31 mouse cellular contexts compared by ENCODE assay signal in genomic region chr16:91387121-91387486, GRCm38 (mm10). TPM values are rescaled to one million over a fixed set of nuclear protein-coding genes. Genes with fewer than 3 reads are reported as not detected.
DNase-seq lines count a peak whose midpoint lies in the region; ATAC-seq and TF ChIP-seq lines count a peak whose summit lies in the region.
"Had no signal": no experiment of that assay in that cellular context is flagged by ENCODE, and none has a peak within 500 bp of the region (broad histone marks: within the 10 kb centered on the region; RNA-seq: fewer than 3 reads in every experiment).

No protein-coding gene starts in this region.

- H3K36me3 ChIP-seq in liver, embryonic 14.5 days (replicated peaks; ENCODE audit: control insufficient read depth, insufficient read depth, low read depth) = peaks cover 78% of the 10 kb centered on the region
- peaks cover 48% of the 10 kb centered on the region for H3K36me3 ChIP-seq in liver, embryonic 11.5 days (ENCODE audit: control insufficient read depth, insufficient read depth, low read length)

- H3K9ac ChIP-seq in liver, embryonic 14.5 days (replicated peaks) = no peak overlapping the region
- no peak overlapping the region for H3K9ac ChIP-seq in liver, embryonic 11.5 days (ENCODE audit: low read depth, low read length)
- H3K9ac ChIP-seq: embryonic facial prominence, embryonic 13.5 days; forebrain, embryonic 12.5 days; forebrain, embryonic 15.5 days; heart, embryonic 13.5 days; hindbrain, embryonic 12.5 days; hindbrain, embryonic 15.5 days had no signal

- DNase-seq in liver, embryonic 14.5 days (ENCODE audit: low read depth in 3 of 3, low spot score in 3 of 3) = no peak
- DNase-seq in liver, embryonic 11.5 days (ENCODE audit: low spot score) = no peak
- no peak for DNase-seq in embryo, embryonic 10.5 days (ENCODE audit: low spot score)
- DNase-seq in heart, postnatal 10 days = no peak
- DNase-seq: adrenal gland, adult 2 months; adrenal gland, postnatal 14 days; cerebellum, adult 2 months; cerebellum, adult 9-11 months; cerebellum, postnatal 25 days; embryo, embryonic 11 days; gastrocnemius, postnatal 25 days; heart, adult 2 months had no signal

- intact Hi-C loops in heart, postnatal 10 days (cut with DNase I) = no loop called here

- TF ChIP-seq CTCF in liver, embryonic 14.5 days (IDR thresholded peaks at IDR 0.05; ENCODE audit: low read depth) = no peak

- no peak overlapping the region for H3K4me3 ChIP-seq in liver, embryonic 14.5 days (ENCODE audit: insufficient read depth in 1 of 2, low read depth in 2 of 2, low read length in 2 of 2)
- no peak overlapping the region for H3K4me3 ChIP-seq in liver, embryonic 11.5 days (ENCODE audit: low read depth, low read length)
- H3K4me3 ChIP-seq: embryonic facial prominence, embryonic 10.5 days; embryonic facial prominence, embryonic 13.5 days; erythroblast, embryonic 14.5 days; forebrain, embryonic 12.5 days; forebrain, embryonic 15.5 days; heart, adult 2 months; heart, embryonic 10.5 days; heart, embryonic 13.5 days; hindbrain, embryonic 12.5 days; hindbrain, embryonic 15.5 days had no signal

- no peak overlapping the region for H3K4me2 ChIP-seq in liver, embryonic 14.5 days (ENCODE audit: low read depth)
- no peak overlapping the region for H3K4me2 ChIP-seq in liver, embryonic 11.5 days
- H3K4me2 ChIP-seq: embryonic facial prominence, embryonic 13.5 days; forebrain, embryonic 12.5 days; forebrain, embryonic 15.5 days; heart, embryonic 13.5 days; hindbrain, embryonic 12.5 days; hindbrain, embryonic 15.5 days had no signal

- 0 out of 2 replicates have a peak, but pooled peaks have one; percentile 10 for TF ChIP-seq EP300 in liver, embryonic 14.5 days (IDR thresholded peaks at IDR 0.05; ENCODE audit: low read depth)

- H3K27ac ChIP-seq in liver, embryonic 14.5 days = no peak overlapping the region
- no peak overlapping the region for H3K27ac ChIP-seq in liver, embryonic 11.5 days (ENCODE audit: low read depth, low read length)
- H3K27ac ChIP-seq: embryonic facial prominence, embryonic 10.5 days; embryonic facial prominence, embryonic 13.5 days; forebrain, embryonic 12.5 days; forebrain, embryonic 15.5 days; heart, embryonic 10.5 days; heart, embryonic 13.5 days; hindbrain, embryonic 12.5 days; hindbrain, embryonic 15.5 days had no signal

- ATAC-seq in liver, embryonic 14.5 days (ENCODE audit: insufficient read depth) = 0 out of 2 replicates have a peak, but pooled peaks have one; percentile 14
- no peak for ATAC-seq in liver, embryonic 11.5 days (replicated peaks; ENCODE audit: low FRiP score)
- peak; percentile 48 for ATAC-seq in granulocyte monocyte progenitor cell, adult 5-6 weeks (replicated peaks; ENCODE audit: poor library complexity, severe bottlenecking)
- ATAC-seq in megakaryocyte progenitor cell, adult 5-6 weeks (replicated peaks; ENCODE audit: poor library complexity) = peak; percentile 54
- ATAC-seq: CD4-positive, CD25-positive, alpha-beta regulatory T cell, adult 4 months; forebrain, embryonic 15.5 days had no signal

- H3K9me3 ChIP-seq in liver, embryonic 14.5 days (ENCODE audit: control insufficient read depth, low read length) = no peaks in the 10 kb centered on the region; the same call in 1 of the 2 replicates
- H3K9me3 ChIP-seq in liver, embryonic 11.5 days (ENCODE audit: control insufficient read depth, low read length) = no peaks in the 10 kb centered on the region; the same call in 1 of the 2 replicates
- H3K9me3 ChIP-seq: embryonic facial prominence, embryonic 10.5 days; embryonic facial prominence, embryonic 13.5 days; forebrain, embryonic 12.5 days; forebrain, embryonic 15.5 days; heart, embryonic 10.5 days; hindbrain, embryonic 12.5 days; hindbrain, embryonic 15.5 days had no signal

- peaks cover 2 to 12% of the 10 kb centered on the region in 2 experiments; a peak in 3 of 4 replicates for H3K4me1 ChIP-seq in liver, embryonic 14.5 days (replicated peaks; ENCODE audit: control insufficient read depth in 2 of 2, insufficient read depth in 2 of 2, low read length in 1 of 2)
- peaks cover 5% of the 10 kb centered on the region; the same call in 1 of the 2 replicates for H3K4me1 ChIP-seq in liver, embryonic 11.5 days (replicated peaks; ENCODE audit: control insufficient read depth, insufficient read depth, low read length)
- H3K4me1 ChIP-seq: embryonic facial prominence, embryonic 13.5 days; forebrain, embryonic 15.5 days; heart, embryonic 10.5 days; hindbrain, embryonic 12.5 days; hindbrain, embryonic 15.5 days had no signal

- no peaks in the 10 kb centered on the region for H3K27me3 ChIP-seq in liver, embryonic 14.5 days (ENCODE audit: control insufficient read depth, insufficient read depth, low read length)
- no peaks in the 10 kb centered on the region for H3K27me3 ChIP-seq in liver, embryonic 11.5 days (replicated peaks; ENCODE audit: control insufficient read depth, insufficient read depth, low read length)
- H3K27me3 ChIP-seq: embryonic facial prominence, embryonic 13.5 days; forebrain, embryonic 12.5 days; forebrain, embryonic 15.5 days; heart, embryonic 13.5 days; hindbrain, embryonic 12.5 days; hindbrain, embryonic 15.5 days had no signal

- WGBS in liver, embryonic 14.5 days (ENCODE audit: insufficient replicate concordance) = 62% methylated on average over 3 of the region's 3 CpGs
- WGBS in liver, embryonic 11.5 days = 75% methylated on average over 3 of the region's 3 CpGs

RNA-seq across cellular contexts. Expression of gene Gm21970, which starts 4.4 kb away (rescaled TPM):
- polyA plus RNA-seq in liver, embryonic 14.5 days (2012; rRNA removed) = 0.04 and 0.14 TPM in 2 replicates
- 0.67 TPM in 1 of 2 replicates, not detected in the other for polyA plus RNA-seq in liver, embryonic 14.5 days (2014; fragmentation: Nextera tagmentation; extraction: Ambion mirVana)
- not detected in 2 replicates for polyA plus RNA-seq in liver, embryonic 11.5 days (2014; fragmentation: Nextera tagmentation; extraction: Ambion mirVana)
- total RNA-seq in granulocyte monocyte progenitor cell, adult 5-6 weeks (2014; fragmentation: Nextera tagmentation) = not detected in 2 replicates
- total RNA-seq in granulocyte monocyte progenitor cell, adult 5-6 weeks (2017) = not detected in 2 replicates
- total RNA-seq in megakaryocyte progenitor cell, adult 5-6 weeks (2015) = not detected in 2 replicates
- not detected in 2 replicates for total RNA-seq in megakaryocyte progenitor cell, adult 5-6 weeks (2017)
- not detected for total RNA-seq in heart, postnatal 10 days (2021)
- total RNA-seq: common myeloid progenitor, adult 5-6 weeks; gastrocnemius, postnatal 25 days; heart, adult 2 months; heart, postnatal 25 days; hematopoietic stem cell, adult 5-6 weeks; MEL had no signal
- polyA plus RNA-seq: adrenal gland, adult 2 months; C2C12; CD4-positive, CD25-positive, alpha-beta regulatory T cell, adult 4 months; cerebellum, adult 2 months; embryonic facial prominence, embryonic 10.5 days; embryonic facial prominence, embryonic 13.5 days; erythroblast, embryonic 14.5 days; forebrain, embryonic 12.5 days; forebrain, embryonic 15.5 days; gonadal fat pad, adult 2 months; heart, adult 2 months; heart, embryonic 10.5 days; heart, embryonic 13.5 days; heart, embryonic 16.5 days; hindbrain, embryonic 12.5 days; hindbrain, embryonic 15.5 days had no signal

RNA-seq across cellular contexts. Expression of gene Ifnar2, which starts 14.5 kb away (rescaled TPM):
- 23.0 and 33.1 TPM in 2 replicates for polyA plus RNA-seq in liver, embryonic 14.5 days (2012; rRNA removed)
- polyA plus RNA-seq in liver, embryonic 14.5 days (2014; fragmentation: Nextera tagmentation; extraction: Ambion mirVana) = 68.4 and 74.4 TPM in 2 replicates
- 66.7 and 70.9 TPM in 2 replicates for polyA plus RNA-seq in liver, embryonic 11.5 days (2014; fragmentation: Nextera tagmentation; extraction: Ambion mirVana)
- total RNA-seq in granulocyte monocyte progenitor cell, adult 5-6 weeks (2014; fragmentation: Nextera tagmentation) = 130 and 164 TPM in 2 replicates
- total RNA-seq in granulocyte monocyte progenitor cell, adult 5-6 weeks (2017) = 115 and 139 TPM in 2 replicates
- total RNA-seq in megakaryocyte progenitor cell, adult 5-6 weeks (2015) = 146 and 154 TPM in 2 replicates
- total RNA-seq in megakaryocyte progenitor cell, adult 5-6 weeks (2017) = 113 and 122 TPM in 2 replicates
- total RNA-seq in heart, postnatal 10 days (2021) = 10 to 100 TPM; 39.1 to 42.0 TPM

RNA-seq across cellular contexts. Expression of gene Il10rb, which starts 18.9 kb away (rescaled TPM):
- 12.4 and 12.7 TPM in 2 replicates for polyA plus RNA-seq in liver, embryonic 14.5 days (2012; rRNA removed)
- polyA plus RNA-seq in liver, embryonic 14.5 days (2014; fragmentation: Nextera tagmentation; extraction: Ambion mirVana) = 24.9 and 28.7 TPM in 2 replicates
- polyA plus RNA-seq in liver, embryonic 11.5 days (2014; fragmentation: Nextera tagmentation; extraction: Ambion mirVana) = 29.8 and 32.9 TPM in 2 replicates
- total RNA-seq in granulocyte monocyte progenitor cell, adult 5-6 weeks (2014; fragmentation: Nextera tagmentation) = 36.6 and 48.8 TPM in 2 replicates
- 41.3 and 45.8 TPM in 2 replicates for total RNA-seq in granulocyte monocyte progenitor cell, adult 5-6 weeks (2017)
- total RNA-seq in megakaryocyte progenitor cell, adult 5-6 weeks (2015) = 42.7 and 46.2 TPM in 2 replicates
- total RNA-seq in megakaryocyte progenitor cell, adult 5-6 weeks (2017) = 36.6 and 39.2 TPM in 2 replicates
- 100 to 1,000 TPM in 1 of 2 experiments, 10 to 100 TPM in 1; 82.7 to 101 TPM for total RNA-seq in heart, postnatal 10 days (2021)
